Mouse (Mus musculus): ENCODE data around the gene 2810459M11Rik.

GRCm38 (mm10) chr1:86018235-86019055 is 27.2 kb upstream of the 2810459M11Rik start:
- TF ChIP-seq CTCF (IDR thresholded peaks at IDR 0.05; ENCODE audit: low read depth, low read length) (no peak; the same call in 1 of the 2 replicates), POLR2A (IDR thresholded peaks at IDR 0.05; ENCODE audit: borderline replicate concordance, low read depth, low read length) (no peak)

Data from bone marrow macrophage, adult 2 months (primary cell).